Mouse (Mus musculus): Measurements from ENCODE around the gene Nop9. TPM values are rescaled to one million over a fixed set of nuclear protein-coding genes. Genes with fewer than 3 reads are reported as not detected.

The Nop9 gene
- 15.5 TPM for polyA plus RNA-seq (2014; fragmentation: Illumina TruSeq; extraction: RNeasy Lipid Tissue Mini Kit (QIAGEN cat#74804); ENCODE audit: low read depth, low replicate concordance)

GRCm38 (mm10) chr14:55745180-55745860, at the start of gene Nop9, which contains the start of gene Dhrs1:
Gene Nop9 (plus strand): TSS chr14:55745693.
Gene Dhrs1 (minus strand): TSS chr14:55745690.

GRCm38 (mm10) chr14:55713729-55714122, 31.8 kb upstream of the Nop9 start, which contains the start of gene Tgm1:
Gene Tgm1 (minus strand): TSS chr14:55713926.

GRCm38 (mm10) chr14:55721700-55722437, 23.6 kb upstream of the Nop9 start, which contains the start of gene Rabggta:
Gene Rabggta (minus strand): TSS chr14:55722263.

GRCm38 (mm10) chr14:55758363-55758784, 12.9 kb downstream of the Nop9 start, which contains the start of gene Cideb:
Gene Cideb (minus strand): TSS chr14:55758458.

GRCm38 (mm10) chr14:55761163-55761562, 15.7 kb downstream of the Nop9 start, which contains the start of gene Ltb4r2:
Gene Ltb4r2 (plus strand): TSS chr14:55761428.

GRCm38 (mm10) chr14:55765696-55766095, 20.2 kb downstream of the Nop9 start, which contains the start of gene Ltb4r1:
Gene Ltb4r1 (plus strand): TSS chr14:55765962.

GRCm38 (mm10) chr14:55783958-55784235, 38.4 kb downstream of the Nop9 start, which contains the start of gene Adcy4:
Gene Adcy4 (minus strand): TSS chr14:55784095.

GRCm38 (mm10) chr14:55788256-55789050, 43.0 kb downstream of the Nop9 start, which contains the start of gene Ripk3:
Gene Ripk3 (minus strand): TSS chr14:55788865.

Other genes with a start within 250 kb of the Nop9 start
- not detected for gene Cpne6, start 235.2 kb upstream of the Nop9 start, polyA plus RNA-seq (2014; fragmentation: Illumina TruSeq; extraction: RNeasy Lipid Tissue Mini Kit (QIAGEN cat#74804); ENCODE audit: low read depth, low replicate concordance)
- not detected for gene Nrl, start 220.7 kb upstream of the Nop9 start, polyA plus RNA-seq (2014; fragmentation: Illumina TruSeq; extraction: RNeasy Lipid Tissue Mini Kit (QIAGEN cat#74804); ENCODE audit: low read depth, low replicate concordance)
- 33.9 TPM for gene Pck2, start 205.4 kb upstream of the Nop9 start, polyA plus RNA-seq (2014; fragmentation: Illumina TruSeq; extraction: RNeasy Lipid Tissue Mini Kit (QIAGEN cat#74804); ENCODE audit: low read depth, low replicate concordance)
- gene Dcaf11, start 185.7 kb upstream of the Nop9 start, polyA plus RNA-seq (2014; fragmentation: Illumina TruSeq; extraction: RNeasy Lipid Tissue Mini Kit (QIAGEN cat#74804); ENCODE audit: low read depth, low replicate concordance), result 139 TPM
- gene A730061H03Rik, start 185.3 kb upstream of the Nop9 start, polyA plus RNA-seq (2014; fragmentation: Illumina TruSeq; extraction: RNeasy Lipid Tissue Mini Kit (QIAGEN cat#74804); ENCODE audit: low read depth, low replicate concordance), result 1.9 TPM
- 0.46 TPM for gene Fitm1, start 170.1 kb upstream of the Nop9 start, polyA plus RNA-seq (2014; fragmentation: Illumina TruSeq; extraction: RNeasy Lipid Tissue Mini Kit (QIAGEN cat#74804); ENCODE audit: low read depth, low replicate concordance)
- 110 TPM for gene Psme1, start 167.6 kb upstream of the Nop9 start, polyA plus RNA-seq (2014; fragmentation: Illumina TruSeq; extraction: RNeasy Lipid Tissue Mini Kit (QIAGEN cat#74804); ENCODE audit: low read depth, low replicate concordance)
- gene Emc9, start 160.4 kb upstream of the Nop9 start, polyA plus RNA-seq (2014; fragmentation: Illumina TruSeq; extraction: RNeasy Lipid Tissue Mini Kit (QIAGEN cat#74804); ENCODE audit: low read depth, low replicate concordance), result 40.1 TPM
- 153 TPM for gene Psme2, start 154.6 kb upstream of the Nop9 start, polyA plus RNA-seq (2014; fragmentation: Illumina TruSeq; extraction: RNeasy Lipid Tissue Mini Kit (QIAGEN cat#74804); ENCODE audit: low read depth, low replicate concordance)
- 20.2 TPM for gene Rnf31, start 154.0 kb upstream of the Nop9 start, polyA plus RNA-seq (2014; fragmentation: Illumina TruSeq; extraction: RNeasy Lipid Tissue Mini Kit (QIAGEN cat#74804); ENCODE audit: low read depth, low replicate concordance)
- 46.8 TPM for gene Irf9, start 142.1 kb upstream of the Nop9 start, polyA plus RNA-seq (2014; fragmentation: Illumina TruSeq; extraction: RNeasy Lipid Tissue Mini Kit (QIAGEN cat#74804); ENCODE audit: low read depth, low replicate concordance)
- gene Rec8, start 127.7 kb upstream of the Nop9 start, polyA plus RNA-seq (2014; fragmentation: Illumina TruSeq; extraction: RNeasy Lipid Tissue Mini Kit (QIAGEN cat#74804); ENCODE audit: low read depth, low replicate concordance), result 25.8 TPM
- 45.8 TPM for gene Ipo4, start 109.7 kb upstream of the Nop9 start, polyA plus RNA-seq (2014; fragmentation: Illumina TruSeq; extraction: RNeasy Lipid Tissue Mini Kit (QIAGEN cat#74804); ENCODE audit: low read depth, low replicate concordance)
- gene Gm49378, start 107.8 kb upstream of the Nop9 start, polyA plus RNA-seq (2014; fragmentation: Illumina TruSeq; extraction: RNeasy Lipid Tissue Mini Kit (QIAGEN cat#74804); ENCODE audit: low read depth, low replicate concordance), result 0.86 TPM
- 96.9 TPM for gene Tm9sf1, start 101.9 kb upstream of the Nop9 start, polyA plus RNA-seq (2014; fragmentation: Illumina TruSeq; extraction: RNeasy Lipid Tissue Mini Kit (QIAGEN cat#74804); ENCODE audit: low read depth, low replicate concordance)
- gene Tssk4, start 95.5 kb upstream of the Nop9 start, polyA plus RNA-seq (2014; fragmentation: Illumina TruSeq; extraction: RNeasy Lipid Tissue Mini Kit (QIAGEN cat#74804); ENCODE audit: low read depth, low replicate concordance), result 5.4 TPM
- 46.3 TPM for gene Mdp1, start 85.2 kb upstream of the Nop9 start, polyA plus RNA-seq (2014; fragmentation: Illumina TruSeq; extraction: RNeasy Lipid Tissue Mini Kit (QIAGEN cat#74804); ENCODE audit: low read depth, low replicate concordance)
- 25.4 TPM for gene Gmpr2, start 73.8 kb upstream of the Nop9 start, polyA plus RNA-seq (2014; fragmentation: Illumina TruSeq; extraction: RNeasy Lipid Tissue Mini Kit (QIAGEN cat#74804); ENCODE audit: low read depth, low replicate concordance)
- 186 TPM for gene Nedd8, start 73.6 kb upstream of the Nop9 start, polyA plus RNA-seq (2014; fragmentation: Illumina TruSeq; extraction: RNeasy Lipid Tissue Mini Kit (QIAGEN cat#74804); ENCODE audit: low read depth, low replicate concordance)
- gene Tinf2, start 63.9 kb upstream of the Nop9 start, polyA plus RNA-seq (2014; fragmentation: Illumina TruSeq; extraction: RNeasy Lipid Tissue Mini Kit (QIAGEN cat#74804); ENCODE audit: low read depth, low replicate concordance), result 14.4 TPM
- gene Tgm1, start 31.8 kb upstream of the Nop9 start, polyA plus RNA-seq (2014; fragmentation: Illumina TruSeq; extraction: RNeasy Lipid Tissue Mini Kit (QIAGEN cat#74804); ENCODE audit: low read depth, low replicate concordance), result 2.5 TPM
- 28.8 TPM for gene Rabggta, start 23.4 kb upstream of the Nop9 start, polyA plus RNA-seq (2014; fragmentation: Illumina TruSeq; extraction: RNeasy Lipid Tissue Mini Kit (QIAGEN cat#74804); ENCODE audit: low read depth, low replicate concordance)
- 77.8 TPM for gene Dhrs1, start within 50 bp of the Nop9 start, polyA plus RNA-seq (2014; fragmentation: Illumina TruSeq; extraction: RNeasy Lipid Tissue Mini Kit (QIAGEN cat#74804); ENCODE audit: low read depth, low replicate concordance)
- gene Cideb, start 12.8 kb downstream of the Nop9 start, polyA plus RNA-seq (2014; fragmentation: Illumina TruSeq; extraction: RNeasy Lipid Tissue Mini Kit (QIAGEN cat#74804); ENCODE audit: low read depth, low replicate concordance), result 5.3 TPM
- 0.77 TPM for gene Ltb4r2, start 15.7 kb downstream of the Nop9 start, polyA plus RNA-seq (2014; fragmentation: Illumina TruSeq; extraction: RNeasy Lipid Tissue Mini Kit (QIAGEN cat#74804); ENCODE audit: low read depth, low replicate concordance)
- 2.9 TPM for gene Ltb4r1, start 20.3 kb downstream of the Nop9 start, polyA plus RNA-seq (2014; fragmentation: Illumina TruSeq; extraction: RNeasy Lipid Tissue Mini Kit (QIAGEN cat#74804); ENCODE audit: low read depth, low replicate concordance)
- 9.6 TPM for gene Adcy4, start 38.4 kb downstream of the Nop9 start, polyA plus RNA-seq (2014; fragmentation: Illumina TruSeq; extraction: RNeasy Lipid Tissue Mini Kit (QIAGEN cat#74804); ENCODE audit: low read depth, low replicate concordance)
- 3.7 TPM for gene Ripk3, start 43.2 kb downstream of the Nop9 start, polyA plus RNA-seq (2014; fragmentation: Illumina TruSeq; extraction: RNeasy Lipid Tissue Mini Kit (QIAGEN cat#74804); ENCODE audit: low read depth, low replicate concordance)
- gene Nfatc4, start 77.5 kb downstream of the Nop9 start, polyA plus RNA-seq (2014; fragmentation: Illumina TruSeq; extraction: RNeasy Lipid Tissue Mini Kit (QIAGEN cat#74804); ENCODE audit: low read depth, low replicate concordance), result 8.8 TPM
- 4.7 TPM for gene Nynrin, start 108.3 kb downstream of the Nop9 start, polyA plus RNA-seq (2014; fragmentation: Illumina TruSeq; extraction: RNeasy Lipid Tissue Mini Kit (QIAGEN cat#74804); ENCODE audit: low read depth, low replicate concordance)
- gene Cbln3, start 138.7 kb downstream of the Nop9 start, polyA plus RNA-seq (2014; fragmentation: Illumina TruSeq; extraction: RNeasy Lipid Tissue Mini Kit (QIAGEN cat#74804); ENCODE audit: low read depth, low replicate concordance), result 0.21 TPM
- 19.3 TPM for gene Khnyn, start 139.3 kb downstream of the Nop9 start, polyA plus RNA-seq (2014; fragmentation: Illumina TruSeq; extraction: RNeasy Lipid Tissue Mini Kit (QIAGEN cat#74804); ENCODE audit: low read depth, low replicate concordance)
- 52.9 TPM for gene Sdr39u1, start 154.6 kb downstream of the Nop9 start, polyA plus RNA-seq (2014; fragmentation: Illumina TruSeq; extraction: RNeasy Lipid Tissue Mini Kit (QIAGEN cat#74804); ENCODE audit: low read depth, low replicate concordance)
- 7.3 TPM for gene Cma1, start 199.0 kb downstream of the Nop9 start, polyA plus RNA-seq (2014; fragmentation: Illumina TruSeq; extraction: RNeasy Lipid Tissue Mini Kit (QIAGEN cat#74804); ENCODE audit: low read depth, low replicate concordance)
- gene Cma2, start 205.3 kb downstream of the Nop9 start, polyA plus RNA-seq (2014; fragmentation: Illumina TruSeq; extraction: RNeasy Lipid Tissue Mini Kit (QIAGEN cat#74804); ENCODE audit: low read depth, low replicate concordance), result not detected